In genomic region chr2:74409856-74410404, GRCm38 (mm10) we compare ENCODE assay signal across 12 mouse cellular contexts.
DNase-seq lines count a peak whose midpoint lies in the region; ATAC-seq and TF ChIP-seq lines count a peak whose summit lies in the region.
"Had no signal": no experiment of that assay in that cellular context is flagged by ENCODE, and none has a peak within 500 bp of the region (broad histone marks: within the 10 kb centered on the region; RNA-seq: fewer than 3 reads in every experiment).

No protein-coding gene starts in this region.

- intact Hi-C loops in heart, adult 2 months (cut with DNase I) = no loop called here
- intact Hi-C loops in gastrocnemius, postnatal 14 days (cut with DNase I; ENCODE audit: low total_unique reads) = no loop called here

- H3K4me1 ChIP-seq in heart, adult 2 months (ENCODE audit: control insufficient read depth, insufficient read depth, low read length) = no peaks in the 10 kb centered on the region
- H3K4me1 ChIP-seq in heart, embryonic 10.5 days = no peaks in the 10 kb centered on the region
- no peaks in the 10 kb centered on the region for H3K4me1 ChIP-seq in MEL (ENCODE audit: control insufficient read depth in 1 of 2, insufficient read depth in 2 of 2, low read length in 2 of 2)
- no peaks in the 10 kb centered on the region for H3K4me1 ChIP-seq in lung, postnatal 0 days (ENCODE audit: insufficient read depth, low read depth, low read length)

- DNase-seq in heart, adult 2 months = peak; percentile 25 to 37
- DNase-seq in heart, embryonic 10.5 days (ENCODE audit: low spot score) = no peak
- DNase-seq in MEL (ENCODE audit: low read depth, low spot score) = peak; percentile 14
- DNase-seq in gastrocnemius, postnatal 14 days = peak; percentile 71
- peak; percentile 87 for DNase-seq in lung, postnatal 0 days (ENCODE audit: low spot score)
- no peak for DNase-seq in layer of hippocampus, adult 9-10 months (ENCODE audit: low spot score)
- DNase-seq in cerebellum, postnatal 14 days = no peak
- DNase-seq: cerebellum, postnatal 10 days had no signal

- no peak for TF ChIP-seq POLR2A in heart, adult 2 months (IDR thresholded peaks at IDR 0.05; ENCODE audit: insufficient read depth, low read depth, low read length)
- no peak for TF ChIP-seq POLR2A in MEL (IDR thresholded peaks at IDR 0.05; ENCODE audit: control insufficient read depth in 1 of 2, insufficient read depth in 1 of 2, low read depth in 1 of 2, low read length in 2 of 2, poor library complexity in 1 of 2)

- no peak overlapping the region for H3K9ac ChIP-seq in heart, adult 2 months (ENCODE audit: low read depth, low read length)
- H3K9ac ChIP-seq in MEL (ENCODE audit: control insufficient read depth, low read depth, low read length, poor library complexity, severe bottlenecking) = no peak overlapping the region
- H3K9ac ChIP-seq in lung, postnatal 0 days (replicated peaks; ENCODE audit: low read depth) = no peak overlapping the region

- H3K27me3 ChIP-seq in heart, adult 2 months (ENCODE audit: control insufficient read depth, insufficient read depth, low read length) = no peaks in the 10 kb centered on the region
- H3K27me3 ChIP-seq in heart, embryonic 10.5 days (ENCODE audit: insufficient read depth, poor library complexity, severe bottlenecking) = no peaks in the 10 kb centered on the region
- H3K27me3 ChIP-seq in MEL (ENCODE audit: control insufficient read depth in 1 of 2, insufficient read depth in 2 of 2, low read length in 2 of 2) = peaks cover 6 to 11% of the 10 kb centered on the region in 2 experiments; a peak in 3 of 4 replicates
- no peaks in the 10 kb centered on the region for H3K27me3 ChIP-seq in lung, postnatal 0 days (replicated peaks; ENCODE audit: insufficient read depth, low read length)

- WGBS in heart, adult 2 months = 60% methylated on average over 4 of the region's 4 CpGs
- 78% methylated on average over 4 of the region's 4 CpGs for WGBS in heart, embryonic 10.5 days
- WGBS in lung, postnatal 0 days = 54% methylated on average over 4 of the region's 4 CpGs

- peak; percentile 95 for ATAC-seq in lung, postnatal 0 days
- ATAC-seq in monocyte, adult 5-6 weeks (replicated peaks; ENCODE audit: insufficient number of reproducible peaks, low FRiP score, low TSS enrichment, poor library complexity, severe bottlenecking) = no peak

- H3K9me3 ChIP-seq in heart, embryonic 10.5 days = no peaks in the 10 kb centered on the region
- no peaks in the 10 kb centered on the region for H3K9me3 ChIP-seq in MEL (replicated peaks; ENCODE audit: insufficient read depth, low read length)
- H3K9me3 ChIP-seq in lung, postnatal 0 days (ENCODE audit: low read length) = no peaks in the 10 kb centered on the region
- H3K9me3 ChIP-seq: midbrain, embryonic 10.5 days had no signal

- H3K36me3 ChIP-seq in heart, adult 2 months (ENCODE audit: control insufficient read depth, insufficient read depth, low read length) = no peaks in the 10 kb centered on the region
- no peaks in the 10 kb centered on the region for H3K36me3 ChIP-seq in heart, embryonic 10.5 days
- H3K36me3 ChIP-seq in MEL (ENCODE audit: control insufficient read depth in 1 of 2, insufficient read depth in 2 of 2, low read length in 2 of 2) = no peaks in the 10 kb centered on the region
- H3K36me3 ChIP-seq in lung, postnatal 0 days (ENCODE audit: insufficient read depth, low read length) = no peaks in the 10 kb centered on the region
- H3K36me3 ChIP-seq: midbrain, embryonic 10.5 days had no signal

- no peak for TF ChIP-seq RAD21 in MEL (IDR thresholded peaks at IDR 0.05; ENCODE audit: low read depth, low read length)

- H3K4me2 ChIP-seq in lung, postnatal 0 days (replicated peaks; ENCODE audit: low read depth, low read length) = no peak overlapping the region

- TF ChIP-seq EP300 in heart, adult 2 months (IDR thresholded peaks at IDR 0.05; ENCODE audit: insufficient read depth, low read depth, low read length) = no peak
- TF ChIP-seq EP300 in MEL (IDR thresholded peaks at IDR 0.05; ENCODE audit: low read depth in 1 of 2, low read length in 2 of 2) = no peak
- peak; percentile 70 for TF ChIP-seq EP300 in lung, postnatal 0 days (IDR thresholded peaks at IDR 0.05)

- H3K79me2 ChIP-seq in heart, adult 2 months (replicated peaks; ENCODE audit: control insufficient read depth, insufficient read depth, low read length) = no peaks in the 10 kb centered on the region
- no peaks in the 10 kb centered on the region for H3K79me2 ChIP-seq in MEL (ENCODE audit: control insufficient read depth, insufficient read depth, low read length, poor library complexity)

- peak overlapping the region; percentile 34; the same call in 1 of the 2 replicates for H3K27ac ChIP-seq in heart, adult 2 months
- no peak overlapping the region for H3K27ac ChIP-seq in heart, embryonic 10.5 days
- H3K27ac ChIP-seq in MEL (ENCODE audit: control insufficient read depth, low read depth, low read length) = no peak overlapping the region
- no peak overlapping the region for H3K27ac ChIP-seq in lung, postnatal 0 days (ENCODE audit: low read length)
- H3K27ac ChIP-seq: midbrain, embryonic 10.5 days; stomach, postnatal 0 days had no signal

- no peak overlapping the region for H3K4me3 ChIP-seq in heart, adult 2 months
- no peak overlapping the region for H3K4me3 ChIP-seq in heart, embryonic 10.5 days
- H3K4me3 ChIP-seq in MEL (ENCODE audit: control insufficient read depth in 1 of 2, insufficient read depth in 1 of 2, low read depth in 2 of 2, low read length in 2 of 2) = no peak overlapping the region
- no peak overlapping the region for H3K4me3 ChIP-seq in lung, postnatal 0 days (ENCODE audit: low read depth, low read length)
- H3K4me3 ChIP-seq: left cerebral cortex, adult 2 months; midbrain, embryonic 10.5 days had no signal

- no peak for TF ChIP-seq CTCF in heart, adult 2 months (IDR thresholded peaks at IDR 0.05)
- no peak for TF ChIP-seq CTCF in MEL (IDR thresholded peaks at IDR 0.05 in 2 of 3, conservative IDR thresholded peaks at IDR 0.05 in 1 of 3; ENCODE audit: control insufficient read depth in 1 of 3, insufficient read depth in 1 of 3, low read depth in 2 of 3, low read length in 3 of 3, poor library complexity in 1 of 3, severe bottlenecking in 1 of 3)
- no peak for TF ChIP-seq CTCF in lung, postnatal 0 days (IDR thresholded peaks at IDR 0.05)

TF ChIP-seq in MEL, 35 proteins besides CTCF, POLR2A, EP300 and RAD21:
- TF ChIP-seq MXI1 (IDR thresholded peaks at IDR 0.05; ENCODE audit: low read depth, low read length) = no peak
- TF ChIP-seq ETS1 (IDR thresholded peaks at IDR 0.05; ENCODE audit: low read depth, low read length) = no peak
- no peak for TF ChIP-seq RCOR1 (IDR thresholded peaks at IDR 0.05; ENCODE audit: low read depth, low read length)
- no peak for TF ChIP-seq HCFC1 (IDR thresholded peaks at IDR 0.05; ENCODE audit: low read depth, low read length)
- no peak for TF ChIP-seq MAZ (IDR thresholded peaks at IDR 0.05; ENCODE audit: low read depth, low read length)
- no peak for TF ChIP-seq ZNF384 (IDR thresholded peaks at IDR 0.05; ENCODE audit: low read depth, low read length)
- no peak for TF ChIP-seq GATA1 (IDR thresholded peaks at IDR 0.05; ENCODE audit: low read depth, low read length)
- TF ChIP-seq TAL1 (IDR thresholded peaks at IDR 0.05; ENCODE audit: low read length) = no peak
- TF ChIP-seq MYC (IDR thresholded peaks at IDR 0.05; ENCODE audit: low read depth, low read length) = no peak

Comparison
In these comparisons a context has a peak if more than half of its experiments do, and no peak if none do; other contexts are left out.
1. DNase-seq: peak in heart, adult 2 months (2 of 2), MEL (single experiment), gastrocnemius, postnatal 14 days (single experiment) and lung, postnatal 0 days (single experiment); none in heart, embryonic 10.5 days (single experiment), layer of hippocampus, adult 9-10 months (single experiment) and cerebellum, postnatal 14 days (0 of 2).